In the genomic region with DNA sequence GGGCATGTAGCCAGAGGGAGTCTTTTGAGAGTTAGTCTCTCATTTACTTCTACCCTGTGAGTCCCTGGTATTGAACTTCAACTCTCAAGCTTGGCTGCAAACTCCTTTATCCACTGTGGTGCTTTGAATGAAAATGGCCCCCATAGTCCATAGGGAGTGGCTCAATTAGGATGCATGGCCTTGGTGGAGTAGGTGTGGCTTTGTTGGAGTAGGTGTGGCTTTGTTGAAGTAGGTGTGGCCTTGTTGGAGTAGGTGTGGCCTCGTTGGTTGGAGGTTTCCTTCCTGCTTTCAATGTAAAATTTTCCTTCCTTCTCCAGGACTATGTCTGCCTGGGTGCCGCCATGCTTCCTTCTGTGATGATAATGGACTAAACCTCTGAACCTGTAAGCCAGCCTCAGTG, we compare ENCODE assay signal across 26 mouse cellular contexts. TPM values are rescaled to one million over a fixed set of nuclear protein-coding genes. Genes with fewer than 3 reads are reported as not detected.
A peak's percentile ranks its signal among the peaks of the same experiment; 100 is the strongest.
DNase-seq lines count a peak whose midpoint lies in the region; ATAC-seq and TF ChIP-seq lines count a peak whose summit lies in the region.
"Had no signal": no experiment of that assay in that cellular context is flagged by ENCODE, and none has a peak within 500 bp of the region (broad histone marks: within the 10 kb centered on the region; RNA-seq: fewer than 3 reads in every experiment).

No protein-coding gene starts in this region.

- no peaks in the 10 kb centered on the region for H3K9me3 ChIP-seq in stomach, postnatal 0 days (ENCODE audit: control insufficient read depth, low read length)
- H3K9me3 ChIP-seq: embryonic facial prominence, embryonic 12.5 days; embryonic facial prominence, embryonic 15.5 days; forebrain, embryonic 15.5 days; heart, embryonic 12.5 days; heart, embryonic 15.5 days had no signal

- H3K4me3 ChIP-seq in stomach, postnatal 0 days (ENCODE audit: low read depth, low read length), result no peak overlapping the region
- H3K4me3 ChIP-seq: embryonic facial prominence, embryonic 12.5 days; embryonic facial prominence, embryonic 15.5 days; forebrain, embryonic 15.5 days; heart, embryonic 12.5 days; heart, embryonic 15.5 days had no signal

- H3K4me1 ChIP-seq in stomach, postnatal 0 days (replicated peaks; ENCODE audit: control insufficient read depth, insufficient read depth), result no peaks in the 10 kb centered on the region
- H3K4me1 ChIP-seq: embryonic facial prominence, embryonic 12.5 days; forebrain, embryonic 15.5 days; heart, embryonic 12.5 days; heart, embryonic 15.5 days had no signal

- no peak overlapping the region for H3K4me2 ChIP-seq in stomach, postnatal 0 days (replicated peaks; ENCODE audit: low read depth)
- H3K4me2 ChIP-seq: embryonic facial prominence, embryonic 12.5 days; embryonic facial prominence, embryonic 15.5 days; forebrain, embryonic 15.5 days; heart, embryonic 12.5 days; heart, embryonic 15.5 days; hindbrain, embryonic 14.5 days had no signal

- peak; percentile 93 for DNase-seq in ES-CJ7 (ENCODE audit: low read depth, low spot score)
- DNase-seq in R1 (ENCODE audit: low read depth, low spot score), result peak; percentile 91
- no peak for DNase-seq in stomach, postnatal 0 days (ENCODE audit: low spot score)
- DNase-seq in adrenal gland, adult 8-10 months, result no peak
- no peak for DNase-seq in left cerebral cortex, postnatal 4 days
- DNase-seq in urinary bladder, adult 18-20 months (ENCODE audit: low spot score in 2 of 2), result no peak
- DNase-seq: adrenal gland, postnatal 14 days; cerebellum, adult 11 months; cerebellum, adult 2 months; cerebellum, adult 9-11 months; cerebellum, postnatal 25 days; gastrocnemius, postnatal 25 days; heart, adult 18-20 months; heart, postnatal 10 days; heart, postnatal 36 days had no signal

- WGBS in stomach, postnatal 0 days, result 84% methylated on average over 2 of the region's 2 CpGs

- ATAC-seq in stomach, postnatal 0 days (ENCODE audit: low FRiP score, low TSS enrichment), result 0 out of 2 replicates have a peak, but pooled peaks have one; percentile 15
- ATAC-seq: CD4-positive, CD25-positive, alpha-beta regulatory T cell, adult 4 months; forebrain, embryonic 15.5 days; hindbrain, postnatal 0 days; inflammation-experienced regulatory T-cells, adult 6 months; intestine, postnatal 0 days; Patski had no signal

- intact Hi-C loops in left cerebral cortex, postnatal 4 days (cut with DNase I), result no loop called here

- TF ChIP-seq CTCF in stomach, postnatal 0 days (IDR thresholded peaks at IDR 0.05; ENCODE audit: low read depth), result no peak

- no peak for TF ChIP-seq EP300 in stomach, postnatal 0 days (optimal IDR thresholded peaks at IDR 0.05)

- H3K27me3 ChIP-seq in stomach, postnatal 0 days (ENCODE audit: control insufficient read depth, insufficient read depth, low read length), result no peaks in the 10 kb centered on the region
- H3K27me3 ChIP-seq: embryonic facial prominence, embryonic 12.5 days; embryonic facial prominence, embryonic 15.5 days; forebrain, embryonic 15.5 days; heart, embryonic 12.5 days; heart, embryonic 15.5 days; Patski had no signal

- H3K27ac ChIP-seq in stomach, postnatal 0 days (replicated peaks), result no peak overlapping the region
- H3K27ac ChIP-seq: embryonic facial prominence, embryonic 12.5 days; embryonic facial prominence, embryonic 15.5 days; forebrain, embryonic 15.5 days; heart, embryonic 15.5 days; hindbrain, embryonic 14.5 days; hindbrain, postnatal 0 days had no signal

- H3K36me3 ChIP-seq in stomach, postnatal 0 days (ENCODE audit: control insufficient read depth, insufficient read depth, low read length), result no peaks in the 10 kb centered on the region
- H3K36me3 ChIP-seq: embryonic facial prominence, embryonic 12.5 days; embryonic facial prominence, embryonic 15.5 days; forebrain, embryonic 15.5 days; heart, embryonic 12.5 days; heart, embryonic 15.5 days had no signal

- H3K9ac ChIP-seq in stomach, postnatal 0 days (ENCODE audit: low read length), result no peak overlapping the region
- H3K9ac ChIP-seq: embryonic facial prominence, embryonic 12.5 days; embryonic facial prominence, embryonic 15.5 days; forebrain, embryonic 15.5 days; heart, embryonic 12.5 days; heart, embryonic 15.5 days; hindbrain, embryonic 14.5 days had no signal

RNA-seq across cellular contexts. Expression of gene Ranbp6, which starts 18.1 kb away (rescaled TPM):
- 7.4 and 7.8 TPM in 2 replicates for polyA plus RNA-seq in stomach, postnatal 0 days (2015; fragmentation: Nextera tagmentation; extraction: Ambion mirVana)
- 10 to 100 TPM; 16.4 to 19.7 (median 19.3) TPM for total RNA-seq in adrenal gland, adult 8-10 months (2022)
- 10 to 100 TPM; 31.0 to 31.5 TPM for total RNA-seq in left cerebral cortex, postnatal 4 days (2021)

RNA-seq across cellular contexts. Expression of gene 9930021J03Rik, which starts 25.1 kb away (rescaled TPM):
- polyA plus RNA-seq in stomach, postnatal 0 days (2015; fragmentation: Nextera tagmentation; extraction: Ambion mirVana), result 2.8 and 3.0 TPM in 2 replicates
- 10 to 100 TPM; 14.8 to 20.4 (median 16.8) TPM for total RNA-seq in adrenal gland, adult 8-10 months (2022)
- 10 to 100 TPM; 36.0 to 37.7 TPM for total RNA-seq in left cerebral cortex, postnatal 4 days (2021)

Comparison
In these comparisons a context has a peak if more than half of its experiments do, and no peak if none do; other contexts are left out.
1. DNase-seq: peak in ES-CJ7 (single experiment) and R1 (single experiment); none in stomach, postnatal 0 days (single experiment), adrenal gland, adult 8-10 months (single experiment), left cerebral cortex, postnatal 4 days (single experiment) and urinary bladder, adult 18-20 months (0 of 2).